Mouse (Mus musculus): ENCODE measurements around the gene Trim8. TPM values are rescaled to one million over a fixed set of nuclear protein-coding genes. Genes with fewer than 3 reads are reported as not detected.

The Trim8 gene
- polyA plus RNA-seq, 1 experiment from 2014 or later, result 31.6 TPM

DNA sequence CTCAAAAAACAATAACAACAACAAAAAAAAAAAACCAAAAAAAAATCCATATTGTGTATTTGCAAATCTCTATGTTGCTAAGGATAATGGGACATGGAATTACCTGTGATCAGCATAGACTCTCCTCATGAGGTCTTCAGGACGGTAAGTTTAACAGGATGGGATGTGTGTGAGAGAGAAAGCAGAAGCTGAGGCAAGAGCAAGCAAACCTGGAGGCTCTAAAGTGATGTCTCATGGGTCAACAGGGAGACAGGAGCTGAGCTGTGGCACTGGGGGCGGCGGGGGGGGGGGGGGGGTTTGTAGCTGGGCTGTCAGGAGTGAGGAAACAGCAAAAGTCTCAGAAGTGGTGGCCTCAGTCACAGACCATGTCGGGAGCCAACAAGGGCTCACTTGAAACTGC lies 51.0 kb downstream of the Trim8 start:
- no peak overlapping the region for H3K27ac ChIP-seq
- peaks cover 24% of the 10 kb centered on the region for H3K4me1 ChIP-seq (replicated peaks)
- H3K9me3 ChIP-seq, result no peaks in the 10 kb centered on the region
- H3K4me2 ChIP-seq, result no peak overlapping the region
- H3K9ac ChIP-seq, result no peak overlapping the region
- H3K4me3 ChIP-seq, result no peak overlapping the region
- peaks cover 80% of the 10 kb centered on the region for H3K36me3 ChIP-seq
- no peak for ATAC-seq (ENCODE audit: low FRiP score)
- H3K27me3 ChIP-seq, result no peaks in the 10 kb centered on the region
- WGBS, result 89% methylated on average over 3 of the region's 4 CpGs

GRCm38 (mm10) chr19:46553541-46553955 lies 52.0 kb downstream of the Trim8 start:
- Histone ChIP-seq H3K9ac (no peak overlapping the region), H3K27me3 (no peaks in the 10 kb centered on the region), H3K4me3 (no peak overlapping the region), H3K9me3 (no peaks in the 10 kb centered on the region), H3K36me3 (peaks cover 80% of the 10 kb centered on the region), H3K27ac (peak overlapping the region; percentile 72), H3K4me1 (replicated peaks) (peaks cover 14% of the 10 kb centered on the region), H3K4me2 (no peak overlapping the region)
- no peak for ATAC-seq (ENCODE audit: low FRiP score)
- WGBS, result 56% methylated on average over 11 of the region's 11 CpGs

- Histone ChIP-seq H3K9me3 (no peaks in the 10 kb centered on the region), H3K4me2 (no peak overlapping the region), H3K4me1 (replicated peaks) (peaks cover 15% of the 10 kb centered on the region), H3K27me3 (no peaks in the 10 kb centered on the region), H3K36me3 (peaks cover 52% of the 10 kb centered on the region), H3K4me3 (no peak overlapping the region), H3K9ac (no peak overlapping the region), H3K27ac (no peak overlapping the region)
- no peak for ATAC-seq (ENCODE audit: low FRiP score)
- 78% methylated on average over 8 of the region's 8 CpGs for WGBS
These were observed 56.5 kb downstream of the Trim8 start for GRCm38 (mm10) chr19:46558009-46558408.

DNA sequence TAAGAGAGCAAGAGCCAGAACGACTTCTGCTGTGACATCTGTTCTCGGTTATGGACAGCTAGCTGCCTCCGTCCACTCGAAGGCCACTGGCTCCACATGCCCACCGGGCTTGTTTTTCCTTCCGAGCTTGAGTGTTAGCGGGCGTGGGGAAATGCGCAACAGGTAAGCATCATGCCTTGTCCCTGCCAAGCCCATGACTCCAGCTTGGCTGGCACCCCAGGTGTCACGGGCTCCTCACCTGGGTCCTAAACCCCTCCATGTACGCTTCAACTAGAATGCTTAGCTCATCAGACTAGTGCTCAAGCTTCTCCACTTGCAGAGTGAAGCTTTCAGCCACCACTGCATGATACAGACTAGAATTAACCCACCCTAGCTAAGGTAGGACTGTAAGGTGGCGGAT lies 57.1 kb downstream of the Trim8 start:
- Histone ChIP-seq H3K4me1 (replicated peaks) (peaks cover 9% of the 10 kb centered on the region), H3K27ac (no peak overlapping the region), H3K36me3 (peaks cover 49% of the 10 kb centered on the region), H3K27me3 (no peaks in the 10 kb centered on the region), H3K9me3 (no peaks in the 10 kb centered on the region), H3K4me2 (no peak overlapping the region), H3K4me3 (no peak overlapping the region), H3K9ac (no peak overlapping the region)
- ATAC-seq (ENCODE audit: low FRiP score), result no peak
- WGBS, result 66% methylated on average over 12 of the region's 12 CpGs

GRCm38 (mm10) chr19:46562132-46562531 lies 60.6 kb downstream of the Trim8 start:
- no peaks in the 10 kb centered on the region for H3K27me3 ChIP-seq
- H3K36me3 ChIP-seq, result peaks cover 20% of the 10 kb centered on the region
- H3K9me3 ChIP-seq, result no peaks in the 10 kb centered on the region
- no peak overlapping the region for H3K9ac ChIP-seq
- WGBS, result 34% methylated on average over 1 of the region's 1 CpGs
- H3K27ac ChIP-seq, result peak overlapping the region; percentile 59; the same call in 1 of the 2 replicates
- no peak overlapping the region for H3K4me3 ChIP-seq
- H3K4me2 ChIP-seq, result no peak overlapping the region
- no peak for ATAC-seq (ENCODE audit: low FRiP score)
- peaks cover 7% of the 10 kb centered on the region; the same call in 1 of the 2 replicates for H3K4me1 ChIP-seq (replicated peaks)

GRCm38 (mm10) chr19:46562581-46563515 lies 61.3 kb downstream of the Trim8 start:
- no peak overlapping the region for H3K4me3 ChIP-seq
- 93% methylated on average over 14 of the region's 14 CpGs for WGBS
- peak overlapping the region; percentile 59; the same call in 1 of the 2 replicates for H3K27ac ChIP-seq
- H3K9me3 ChIP-seq, result no peaks in the 10 kb centered on the region
- H3K27me3 ChIP-seq, result no peaks in the 10 kb centered on the region
- ATAC-seq (ENCODE audit: low FRiP score), result no peak
- H3K4me2 ChIP-seq, result no peak overlapping the region
- H3K36me3 ChIP-seq, result peaks cover 19% of the 10 kb centered on the region
- no peak overlapping the region for H3K9ac ChIP-seq
- peaks cover 7% of the 10 kb centered on the region; the same call in 1 of the 2 replicates for H3K4me1 ChIP-seq (replicated peaks)

- Histone ChIP-seq H3K4me1 (replicated peaks) (peaks cover 7% of the 10 kb centered on the region; the same call in 1 of the 2 replicates), H3K9me3 (no peaks in the 10 kb centered on the region), H3K27me3 (no peaks in the 10 kb centered on the region), H3K36me3 (peaks cover 14% of the 10 kb centered on the region), H3K27ac (no peak overlapping the region), H3K9ac (no peak overlapping the region), H3K4me3 (no peak overlapping the region), H3K4me2 (no peak overlapping the region)
- 84% methylated on average over 4 of the region's 4 CpGs for WGBS
- ATAC-seq (ENCODE audit: low FRiP score), result no peak
These were observed 62.1 kb downstream of the Trim8 start for GRCm38 (mm10) chr19:46563603-46564002.

DNA sequence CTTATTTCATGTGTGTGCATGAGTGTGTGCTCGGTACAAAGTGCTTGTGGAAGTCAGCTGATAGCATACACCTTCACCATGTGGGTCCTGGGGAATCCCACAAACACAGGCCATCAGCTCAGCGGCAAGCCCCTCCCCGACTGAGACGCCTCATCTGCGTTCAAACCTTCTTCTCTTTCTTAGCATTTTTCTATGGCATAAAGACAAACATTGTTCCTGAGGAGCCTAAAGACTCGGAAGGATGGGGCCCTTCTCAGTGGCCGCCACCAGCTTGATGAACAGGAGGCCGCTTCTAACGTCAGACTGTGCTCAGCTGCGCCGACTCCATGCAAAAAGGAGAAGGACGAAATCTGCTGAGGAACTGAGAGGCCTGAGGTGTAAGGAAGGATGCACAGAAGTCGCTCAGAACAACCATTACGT lies 62.6 kb downstream of the Trim8 start:
- WGBS, result 72% methylated on average over 14 of the region's 14 CpGs
- ATAC-seq (ENCODE audit: low FRiP score), result no peak
- no peak overlapping the region for H3K27ac ChIP-seq

More for the DNA sequence above, 62.6 kb downstream of the Trim8 start:
- Histone ChIP-seq H3K36me3 (peaks cover 14% of the 10 kb centered on the region), H3K9me3 (no peaks in the 10 kb centered on the region), H3K4me1 (replicated peaks) (peaks cover 7% of the 10 kb centered on the region; the same call in 1 of the 2 replicates), H3K9ac (no peak overlapping the region; the same call in 1 of the 2 replicates), H3K4me3 (no peak overlapping the region), H3K27me3 (no peaks in the 10 kb centered on the region), H3K4me2 (no peak overlapping the region)

Other genes starting within 250 kb of the Trim8 start
- 2.3 and 2.4 TPM in 2 replicates for gene Nfkb2, start 197.4 kb upstream of the Trim8 start, polyA plus RNA-seq (2015; fragmentation: Nextera tagmentation; extraction: Ambion mirVana)
- gene Psd, start 174.5 kb upstream of the Trim8 start, polyA plus RNA-seq (2015; fragmentation: Nextera tagmentation; extraction: Ambion mirVana), result 58.4 and 59.3 TPM in 2 replicates
- 39.8 and 40.0 TPM in 2 replicates for gene Fbxl15, start 173.5 kb upstream of the Trim8 start, polyA plus RNA-seq (2015; fragmentation: Nextera tagmentation; extraction: Ambion mirVana)
- 317 and 326 TPM in 2 replicates for gene Cuedc2, start 163.0 kb upstream of the Trim8 start, polyA plus RNA-seq (2015; fragmentation: Nextera tagmentation; extraction: Ambion mirVana)
- 8.2 and 11.2 TPM in 2 replicates for gene Mfsd13a, start 160.6 kb upstream of the Trim8 start, polyA plus RNA-seq (2015; fragmentation: Nextera tagmentation; extraction: Ambion mirVana)
- gene 2310034G01Rik, start 151.4 kb upstream of the Trim8 start, polyA plus RNA-seq (2015; fragmentation: Nextera tagmentation; extraction: Ambion mirVana), result 2.4 and 2.7 TPM in 2 replicates
- 310 and 317 TPM in 2 replicates for gene Actr1a, start 106.0 kb upstream of the Trim8 start, polyA plus RNA-seq (2015; fragmentation: Nextera tagmentation; extraction: Ambion mirVana)
- gene Sufu, start 104.8 kb upstream of the Trim8 start, polyA plus RNA-seq (2015; fragmentation: Nextera tagmentation; extraction: Ambion mirVana), result 25.0 and 26.3 TPM in 2 replicates
- gene Arl3, start 71.5 kb downstream of the Trim8 start, polyA plus RNA-seq (2015; fragmentation: Nextera tagmentation; extraction: Ambion mirVana), result 212 and 220 TPM in 2 replicates
- gene Sfxn2, start 71.7 kb downstream of the Trim8 start, polyA plus RNA-seq (2015; fragmentation: Nextera tagmentation; extraction: Ambion mirVana), result 10.3 and 12.6 TPM in 2 replicates
- gene Wbp1l, start 97.4 kb downstream of the Trim8 start, polyA plus RNA-seq (2015; fragmentation: Nextera tagmentation; extraction: Ambion mirVana), result 42.2 and 44.5 TPM in 2 replicates
- not detected in 2 replicates for gene Cyp17a1, start 171.5 kb downstream of the Trim8 start, polyA plus RNA-seq (2015; fragmentation: Nextera tagmentation; extraction: Ambion mirVana)
- 20.9 and 24.5 TPM in 2 replicates for gene Borcs7, start 188.2 kb downstream of the Trim8 start, polyA plus RNA-seq (2015; fragmentation: Nextera tagmentation; extraction: Ambion mirVana)
- 37.3 and 37.4 TPM in 2 replicates for gene As3mt, start 205.8 kb downstream of the Trim8 start, polyA plus RNA-seq (2015; fragmentation: Nextera tagmentation; extraction: Ambion mirVana)